Mouse (Mus musculus): Measurements from ENCODE around the gene E2f1. TPM values are rescaled to one million over a fixed set of nuclear protein-coding genes. Genes with fewer than 3 reads are reported as not detected.
A peak's percentile ranks its signal among the peaks of the same experiment; 100 is the strongest.

The E2f1 gene
- polyA plus RNA-seq, 1 experiment from 2014 or later: 15.2 TPM

DNA sequence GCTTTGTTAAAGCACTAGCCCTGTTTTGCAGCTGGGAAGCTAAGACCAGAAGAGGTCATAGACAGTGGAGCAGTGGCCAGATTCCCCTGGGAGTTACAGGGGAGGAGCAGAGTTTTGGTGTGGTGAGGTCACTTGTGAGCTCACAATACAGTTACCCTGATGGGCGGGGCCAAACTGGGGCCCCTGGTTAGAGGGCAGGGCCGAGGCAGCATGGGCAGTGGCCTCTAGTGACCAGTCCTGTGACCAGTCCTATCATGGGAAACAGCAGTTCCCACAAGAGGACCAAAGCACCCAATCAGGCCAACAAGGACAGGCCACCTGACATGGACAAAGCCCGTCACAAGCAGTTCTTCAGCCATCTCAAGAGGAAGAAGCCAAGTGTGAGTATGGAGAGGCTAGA, 21.0 kb downstream of the E2f1 start:
- Histone ChIP-seq H3K4me3 (replicated peaks) (no peak overlapping the region), H3K27ac (no peak overlapping the region), H3K9me3 (no peaks in the 10 kb centered on the region), H3K27me3 (peaks cover 33% of the 10 kb centered on the region), H3K9ac (replicated peaks) (no peak overlapping the region), H3K36me3 (no peaks in the 10 kb centered on the region), H3K4me2 (replicated peaks) (peak overlapping the region; percentile 82; the same call in 1 of the 2 replicates), H3K4me1 (replicated peaks) (peaks cover 27% of the 10 kb centered on the region)
- WGBS: 53% methylated on average over 3 of the region's 3 CpGs
- ATAC-seq: no peak

DNA sequence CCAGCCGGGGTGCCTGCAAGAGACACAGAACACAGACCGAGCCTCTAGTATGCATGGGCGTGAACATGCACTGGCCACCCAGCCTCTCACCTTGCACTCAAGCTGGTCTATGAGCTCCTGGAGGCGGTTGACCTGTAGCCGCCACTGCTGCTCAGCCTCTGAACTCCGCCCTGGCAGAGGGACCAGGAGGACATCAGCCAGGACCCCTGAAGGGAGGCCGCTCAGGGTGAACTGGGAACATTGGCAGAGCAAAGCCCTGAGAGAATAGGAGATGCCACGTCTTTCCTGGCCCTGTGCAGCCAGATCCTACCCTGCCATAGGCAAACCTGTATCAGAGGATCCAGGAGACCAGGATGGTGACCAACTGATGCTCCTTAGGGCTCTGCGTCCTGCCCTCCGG, 23.0 kb downstream of the E2f1 start, which contains the start of gene 1700003F12Rik:
Gene 1700003F12Rik, plus strand, starts transcription at position 375 of the 400 bp plus-strand sequence.
- WGBS: 92% methylated on average over 10 of the region's 10 CpGs
- 0 out of 2 replicates have a peak, but pooled peaks cover under 1% of the 10 kb centered on the region for H3K36me3 ChIP-seq
- H3K4me2 ChIP-seq (replicated peaks): no peak within 1 kb of the TSS
- H3K4me3 ChIP-seq (replicated peaks): no peak within 1 kb of the TSS
- no peak within 1 kb of the TSS; the same call in 1 of the 2 replicates for H3K27ac ChIP-seq
- peaks cover 15% of the 10 kb centered on the region for H3K4me1 ChIP-seq (replicated peaks)
- ATAC-seq: no peak
- no peaks in the 10 kb centered on the region for H3K9me3 ChIP-seq
- no peak within 1 kb of the TSS for H3K9ac ChIP-seq (replicated peaks)
- H3K27me3 ChIP-seq: peaks cover 20% of the 10 kb centered on the region

DNA sequence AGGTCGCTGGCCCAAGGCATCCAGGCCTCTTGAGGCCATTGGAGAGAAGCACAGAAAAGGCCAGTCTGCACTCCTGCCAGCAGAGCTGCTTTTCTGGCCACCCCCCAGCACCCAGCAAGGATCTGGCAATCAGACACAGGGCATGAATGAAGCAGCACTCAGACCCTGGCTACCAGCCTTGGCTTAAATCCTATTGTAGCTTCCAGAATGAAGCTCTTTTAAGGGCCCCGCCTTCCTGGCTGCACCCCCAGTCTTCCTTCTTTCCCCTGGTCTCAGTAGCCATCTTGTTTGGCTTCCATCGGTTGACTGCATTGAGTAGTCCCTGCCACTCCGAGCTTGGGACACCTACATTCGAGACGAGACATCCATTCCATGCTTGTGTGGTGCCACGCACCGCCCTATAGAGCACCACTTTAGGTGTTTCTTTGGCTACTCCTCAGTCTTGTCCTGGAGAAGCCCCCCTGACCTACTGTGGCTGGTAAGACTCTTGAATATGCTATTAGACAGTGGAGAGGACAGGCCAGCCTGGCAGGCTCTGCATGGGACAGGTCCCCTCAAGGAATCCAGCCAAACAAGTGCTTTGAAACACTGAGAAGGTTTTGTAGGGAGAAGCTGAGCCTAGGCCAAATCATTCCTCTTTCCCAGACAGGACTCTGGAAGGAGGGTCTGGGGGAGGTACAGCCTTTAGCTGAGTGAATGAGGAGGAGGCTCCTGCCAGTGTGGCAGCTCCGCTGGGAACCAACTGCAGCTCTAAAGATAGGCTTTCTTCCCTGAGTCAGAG, 25.9 kb downstream of the E2f1 start:
- Histone ChIP-seq H3K4me3 (replicated peaks) (no peak overlapping the region), H3K9me3 (no peaks in the 10 kb centered on the region), H3K36me3 (peaks cover 9% of the 10 kb centered on the region), H3K27me3 (no peaks in the 10 kb centered on the region), H3K9ac (replicated peaks) (no peak overlapping the region), H3K27ac (peak overlapping the region; percentile 65), H3K4me2 (replicated peaks) (no peak overlapping the region), H3K4me1 (replicated peaks) (peaks cover 12% of the 10 kb centered on the region)
- ATAC-seq: peak; percentile 43; the same call in 1 of the 2 replicates
- 84% methylated on average over 9 of the region's 9 CpGs for WGBS

DNA sequence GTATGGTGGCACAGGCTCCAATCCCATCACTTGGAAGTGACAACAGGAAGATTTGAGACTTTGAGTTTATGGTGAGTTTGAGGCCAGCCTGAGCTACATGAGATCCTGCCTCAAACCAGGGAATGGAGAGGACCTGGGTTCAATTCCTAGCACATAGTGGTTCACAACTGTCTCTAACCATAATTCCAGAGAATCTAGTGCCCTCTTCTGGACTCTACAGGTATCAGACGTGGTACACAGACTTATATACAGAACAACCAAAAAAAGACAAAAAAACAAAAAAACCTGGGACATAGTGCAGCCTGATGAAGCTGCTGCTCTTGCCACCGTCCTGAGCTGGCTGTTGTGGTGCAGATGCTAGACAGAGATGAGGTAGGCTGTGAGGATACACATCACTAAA, 28.1 kb downstream of the E2f1 start:
- H3K4me2 ChIP-seq (replicated peaks): no peak overlapping the region
- no peak overlapping the region for H3K27ac ChIP-seq
- WGBS: 83% methylated on average over 2 of the region's 2 CpGs
- peaks cover 26% of the 10 kb centered on the region for H3K4me1 ChIP-seq (replicated peaks)
- no peak overlapping the region for H3K4me3 ChIP-seq (replicated peaks)
- peaks cover 23% of the 10 kb centered on the region for H3K36me3 ChIP-seq
- no peaks in the 10 kb centered on the region for H3K27me3 ChIP-seq
- no peak for ATAC-seq
- no peak overlapping the region for H3K9ac ChIP-seq (replicated peaks)
- no peaks in the 10 kb centered on the region for H3K9me3 ChIP-seq

DNA sequence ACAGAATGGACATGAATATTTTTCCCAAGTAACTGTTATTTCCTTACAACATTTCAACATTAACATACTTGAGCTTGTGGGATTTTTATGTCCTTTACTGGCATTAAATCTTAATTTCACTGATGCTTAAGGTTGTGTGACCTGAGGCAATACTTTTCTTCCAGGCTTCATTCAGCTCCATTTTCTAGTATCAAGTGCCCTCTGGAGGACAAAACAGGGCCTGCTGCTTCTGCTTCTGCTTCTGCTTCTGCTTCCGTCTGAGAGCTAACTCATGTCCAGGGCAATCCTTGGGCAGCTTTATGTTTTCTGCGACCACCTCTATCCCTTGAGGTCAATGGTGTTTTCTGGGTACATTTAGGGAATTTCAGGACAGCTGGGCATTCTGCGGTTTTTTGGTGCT, 30.0 kb downstream of the E2f1 start:
- no peak for ATAC-seq
- Histone ChIP-seq H3K9ac (replicated peaks) (no peak overlapping the region), H3K9me3 (no peaks in the 10 kb centered on the region), H3K27ac (no peak overlapping the region; the same call in 1 of the 2 replicates), H3K4me3 (replicated peaks) (no peak overlapping the region), H3K27me3 (no peaks in the 10 kb centered on the region), H3K4me2 (replicated peaks) (no peak overlapping the region), H3K36me3 (peaks cover 41% of the 10 kb centered on the region), H3K4me1 (replicated peaks) (peaks cover 26% of the 10 kb centered on the region)
- whole genome bisulfite sequencing: 68% methylated on average over 3 of the region's 3 CpGs

DNA sequence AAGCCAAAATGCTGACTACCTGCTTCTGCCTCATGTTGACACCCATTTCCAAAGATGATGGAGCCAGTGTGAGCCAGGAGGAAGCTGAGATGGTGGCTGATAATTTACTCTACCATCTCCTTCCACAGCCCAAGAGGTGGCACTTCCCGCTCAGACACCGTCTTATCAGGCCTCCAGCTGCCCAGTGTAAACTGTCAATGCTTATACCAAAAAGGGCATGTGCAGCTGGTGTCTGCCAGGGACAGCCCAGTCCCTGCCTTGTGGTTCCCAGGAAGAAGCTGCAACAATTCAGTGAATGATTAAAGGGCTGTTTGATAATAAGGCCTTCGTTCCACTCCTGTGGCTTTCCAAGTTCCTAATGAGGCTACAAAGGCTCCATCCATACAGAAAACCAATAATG, 31.0 kb downstream of the E2f1 start:
- Histone ChIP-seq H3K4me1 (replicated peaks) (peaks cover 26% of the 10 kb centered on the region), H3K27ac (peak overlapping the region; percentile 67), H3K4me3 (replicated peaks) (no peak overlapping the region), H3K9ac (replicated peaks) (no peak overlapping the region), H3K36me3 (peaks cover 47% of the 10 kb centered on the region), H3K4me2 (replicated peaks) (no peak overlapping the region), H3K9me3 (no peaks in the 10 kb centered on the region), H3K27me3 (no peaks in the 10 kb centered on the region)
- ATAC-seq: no peak
- 53% methylated on average over 3 of the region's 3 CpGs for WGBS

DNA sequence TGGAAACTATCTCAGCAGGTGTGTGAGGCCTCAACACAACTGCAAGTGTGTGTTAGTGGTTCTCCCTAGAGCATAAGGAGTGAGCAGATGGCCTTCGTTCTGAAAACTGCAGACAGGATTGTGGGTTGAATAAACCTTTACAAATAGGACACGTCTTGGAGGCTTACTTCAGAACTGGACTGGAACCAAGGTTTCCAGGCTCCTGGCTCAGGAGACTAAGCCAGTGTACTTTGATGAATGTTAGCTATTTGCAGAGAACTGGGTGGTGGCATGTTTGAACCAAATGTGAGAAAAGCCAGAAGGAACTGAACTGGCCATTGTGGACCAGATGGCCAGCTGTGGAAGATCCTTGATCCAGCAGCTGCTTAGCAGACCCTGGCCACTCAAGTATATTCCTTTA, 31.4 kb downstream of the E2f1 start:
- Histone ChIP-seq H3K4me2 (replicated peaks) (no peak overlapping the region), H3K4me1 (replicated peaks) (peaks cover 28% of the 10 kb centered on the region), H3K27me3 (no peaks in the 10 kb centered on the region), H3K9me3 (no peaks in the 10 kb centered on the region), H3K36me3 (peaks cover 50% of the 10 kb centered on the region), H3K4me3 (replicated peaks) (no peak overlapping the region), H3K9ac (replicated peaks) (no peak overlapping the region), H3K27ac (peak overlapping the region; percentile 67)
- ATAC-seq: no peak
- 45% methylated on average over 2 of the region's 2 CpGs for WGBS

DNA sequence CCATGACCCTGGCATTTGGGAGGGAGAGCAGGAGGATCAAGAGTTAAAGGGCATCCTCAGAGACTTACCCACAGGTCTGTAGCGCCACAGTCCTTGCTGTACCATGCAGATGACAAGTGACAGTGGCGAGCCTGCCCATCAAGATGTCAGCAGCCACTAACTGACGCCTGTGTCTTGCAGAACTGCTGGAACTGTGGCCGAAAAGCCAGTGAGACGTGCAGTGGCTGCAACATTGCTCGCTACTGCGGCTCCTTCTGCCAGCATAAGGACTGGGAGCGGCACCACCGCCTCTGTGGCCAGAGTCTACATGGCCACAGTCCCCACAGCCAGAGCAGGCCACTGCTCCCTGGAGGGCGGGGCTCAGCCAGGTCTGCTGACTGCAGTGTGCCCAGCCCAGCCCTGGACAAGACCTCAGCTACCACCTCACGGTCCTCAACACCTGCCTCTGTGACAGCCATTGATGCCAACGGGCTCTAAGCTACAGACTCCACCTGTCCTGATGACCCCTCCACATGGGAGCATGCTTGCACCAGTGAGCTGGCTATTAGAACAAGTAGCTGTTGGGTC, 34.9 kb downstream of the E2f1 start:
- no peak overlapping the region for H3K4me3 ChIP-seq (replicated peaks)
- H3K36me3 ChIP-seq: peaks cover 66% of the 10 kb centered on the region
- no peaks in the 10 kb centered on the region for H3K9me3 ChIP-seq
- no peak overlapping the region for H3K9ac ChIP-seq (replicated peaks)
- H3K27ac ChIP-seq: no peak overlapping the region
- H3K4me1 ChIP-seq (replicated peaks): peaks cover 31% of the 10 kb centered on the region
- 94% methylated on average over 12 of the region's 12 CpGs for WGBS
- no peaks in the 10 kb centered on the region for H3K27me3 ChIP-seq
- peak; percentile 16; the same call in 1 of the 2 replicates for ATAC-seq
- no peak overlapping the region for H3K4me2 ChIP-seq (replicated peaks)

DNA sequence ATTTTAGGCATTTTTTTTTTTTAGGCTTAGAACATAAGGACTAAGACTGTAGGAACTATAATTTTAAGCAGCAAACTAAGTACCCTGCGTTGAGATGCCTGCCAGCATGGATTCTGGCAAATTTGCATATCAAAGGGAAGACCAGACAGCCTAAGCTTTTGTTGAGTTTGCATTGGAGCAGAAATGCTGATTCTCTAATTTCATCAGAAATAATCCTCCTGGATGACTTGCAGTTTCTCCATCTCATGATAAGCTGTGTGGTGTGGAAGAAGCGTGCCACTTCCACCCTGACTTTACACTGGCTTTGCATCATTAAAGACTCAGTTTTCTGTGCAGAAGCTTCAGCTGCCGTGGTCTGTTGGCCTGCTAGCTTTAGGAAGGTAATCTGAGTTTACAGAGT, 36.8 kb downstream of the E2f1 start:
- no peak overlapping the region for H3K4me2 ChIP-seq (replicated peaks)
- H3K9me3 ChIP-seq: no peaks in the 10 kb centered on the region
- no peak overlapping the region; the same call in 1 of the 2 replicates for H3K9ac ChIP-seq (replicated peaks)
- peaks cover 76% of the 10 kb centered on the region for H3K36me3 ChIP-seq
- ATAC-seq: peak; percentile 55
- no peaks in the 10 kb centered on the region for H3K27me3 ChIP-seq
- H3K4me1 ChIP-seq (replicated peaks): peaks cover 15% of the 10 kb centered on the region
- H3K4me3 ChIP-seq (replicated peaks): no peak overlapping the region
- peak overlapping the region; percentile 68 for H3K27ac ChIP-seq
- WGBS: 16% methylated on average over 3 of the region's 3 CpGs

DNA sequence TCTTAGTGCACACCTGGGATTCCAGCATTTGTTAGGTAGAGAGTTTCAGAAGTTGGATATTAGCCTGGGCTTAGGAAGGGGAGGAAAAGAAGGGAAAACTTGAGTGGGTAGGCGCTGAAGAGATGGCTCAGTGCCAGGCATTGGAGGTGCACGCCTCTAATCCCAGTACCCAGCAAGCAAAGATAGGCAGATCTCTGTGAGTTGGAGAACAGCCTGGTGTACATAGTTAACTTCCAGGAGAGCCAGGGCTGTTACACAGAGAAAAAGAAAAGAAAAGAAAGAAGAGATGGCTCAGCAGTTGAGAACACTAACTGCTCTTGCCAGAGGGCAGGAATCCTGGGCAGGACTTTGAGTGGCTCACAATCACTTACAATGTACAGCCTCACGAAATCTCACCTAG, 43.2 kb downstream of the E2f1 start:
- Histone ChIP-seq H3K9ac (replicated peaks) (no peak overlapping the region), H3K4me1 (replicated peaks) (no peaks in the 10 kb centered on the region), H3K36me3 (peaks cover 69% of the 10 kb centered on the region), H3K4me2 (replicated peaks) (no peak overlapping the region), H3K9me3 (no peaks in the 10 kb centered on the region), H3K27ac (no peak overlapping the region), H3K27me3 (no peaks in the 10 kb centered on the region), H3K4me3 (replicated peaks) (no peak overlapping the region)
- WGBS: 78% methylated on average over 3 of the region's 3 CpGs
- no peak for ATAC-seq

DNA sequence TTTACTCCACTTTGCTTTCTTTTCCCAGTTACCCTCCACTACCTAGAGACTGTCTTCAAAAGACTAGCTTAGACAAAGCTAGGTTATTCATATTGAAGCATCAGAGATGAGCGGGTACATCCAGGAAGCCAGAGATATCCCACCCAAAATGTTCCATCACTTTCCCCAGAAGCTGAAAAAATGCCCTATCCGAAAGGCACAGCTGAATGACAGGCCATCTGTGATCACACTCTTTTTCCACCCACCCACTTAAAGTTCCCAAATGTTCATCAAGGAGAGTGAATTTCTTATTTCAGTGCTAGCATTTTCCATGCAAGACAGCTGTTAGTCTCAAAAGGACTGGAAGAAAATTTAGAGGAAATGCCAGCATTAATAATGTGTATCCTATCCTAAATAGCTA, 44.4 kb downstream of the E2f1 start:
- Histone ChIP-seq H3K27me3 (no peaks in the 10 kb centered on the region), H3K9me3 (no peaks in the 10 kb centered on the region), H3K9ac (replicated peaks) (no peak overlapping the region), H3K4me1 (replicated peaks) (no peaks in the 10 kb centered on the region), H3K4me3 (replicated peaks) (no peak overlapping the region), H3K27ac (no peak overlapping the region), H3K36me3 (peaks cover 63% of the 10 kb centered on the region), H3K4me2 (replicated peaks) (no peak overlapping the region)
- WGBS: 93% methylated on average over 2 of the region's 2 CpGs
- ATAC-seq: no peak

DNA sequence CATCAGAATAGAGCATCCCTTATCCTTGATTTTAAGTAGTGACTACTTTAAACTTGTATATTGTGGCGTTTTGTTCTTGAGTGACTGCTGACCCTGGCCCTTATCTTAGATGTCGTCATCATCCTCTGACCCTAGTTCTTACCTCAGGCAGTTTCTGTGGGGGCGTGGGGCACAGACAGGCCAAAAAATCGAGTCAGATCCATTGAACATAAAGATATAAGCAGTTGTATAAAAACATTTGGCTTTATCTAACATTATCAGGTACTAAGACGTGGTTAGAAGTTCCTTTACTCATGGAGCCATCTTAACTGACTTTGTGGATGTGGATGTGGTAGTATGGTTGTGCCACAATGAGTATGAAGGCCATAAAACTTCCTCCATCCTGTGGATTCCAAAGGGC, 47.4 kb downstream of the E2f1 start:
- Histone ChIP-seq H3K9me3 (no peaks in the 10 kb centered on the region), H3K4me1 (replicated peaks) (no peaks in the 10 kb centered on the region), H3K4me3 (replicated peaks) (no peak overlapping the region), H3K4me2 (replicated peaks) (no peak overlapping the region), H3K36me3 (peaks cover 58% of the 10 kb centered on the region), H3K9ac (replicated peaks) (no peak overlapping the region), H3K27me3 (no peaks in the 10 kb centered on the region), H3K27ac (no peak overlapping the region)
- no peak for ATAC-seq
- WGBS: 95% methylated on average over 5 of the region's 5 CpGs

All from midbrain, embryonic 13.5 days (tissue).